Mouse (Mus musculus) midbrain, embryonic 15.5 days (tissue): ENCODE data around the gene Icam5. TPM values are rescaled to one million over a fixed set of nuclear protein-coding genes. Genes with fewer than 3 reads are reported as not detected.

Experiments used
- ATAC-seq: fragments of 200-750 bp; cut with Nextera tagmentation; replicated peaks from 2 replicates; pipeline ENCODE4 v1.8.0; 2017; ENCODE audit warnings: moderate TSS enrichment
- H3K27ac ChIP-seq: fragments of 300-500 bp; sonication (generic); 2 replicates; pipeline ENCODE4 v1.5.1; 2015; ENCODE audit warnings: mild to moderate bottlenecking, inconsistent platforms
- H3K27me3 ChIP-seq: fragments of 300-500 bp; sonication (generic); replicated peaks from 2 replicates; pipeline ENCODE4 v1.6.1; 2015; ENCODE audit warnings: inconsistent platforms
- H3K36me3 ChIP-seq: fragments of 300-500 bp; sonication (generic); replicated peaks from 2 replicates; pipeline ENCODE4 v1.6.1; 2015; ENCODE audit warnings: inconsistent platforms
- H3K4me1 ChIP-seq: fragments of 300-500 bp; sonication (generic); 2 replicates; pipeline ENCODE4 v1.6.1; 2015; ENCODE audit warnings: inconsistent platforms
- H3K4me2 ChIP-seq: fragments of 300-500 bp; sonication (generic); 2 replicates; pipeline ENCODE4 v1.6.1; 2015; ENCODE audit warnings: inconsistent platforms, mild to moderate bottlenecking, moderate library complexity
- H3K4me3 ChIP-seq: fragments of 300-500 bp; sonication (generic); 2 replicates; pipeline ENCODE4 v1.5.1; 2015; ENCODE audit warnings: mild to moderate bottlenecking, inconsistent platforms
- H3K9ac ChIP-seq: fragments of 300-500 bp; sonication (generic); 2 replicates; pipeline ENCODE4 v1.6.1; 2015; ENCODE audit warnings: mild to moderate bottlenecking, inconsistent platforms
- H3K9me3 ChIP-seq: fragments of 300-500 bp; sonication (generic); 2 replicates; pipeline ENCODE4 v1.6.1; 2016; ENCODE audit warnings: inconsistent platforms
- WGBS: fragments of 180-500 bp; shearing (Covaris S2); methylation state at CpG from one replicate; pipeline ENCODE4 v1.1.7; 2015; ENCODE audit warnings: mixed read lengths; 5-methylcytosine and 5-hydroxymethylcytosine counted together
- polyA plus RNA-seq: library from polyadenylated mRNA; unstranded; fragments of >200 nt; fragmentation: Nextera tagmentation; extraction: Ambion mirVana; gene quantifications from 2 replicates; pipeline ENCODE4 v1.2.1, GENCODE M21; 2015

Gene Icam5
- polyA plus RNA-seq, 1 experiment from 2014 or later, result 1.8 TPM

- ATAC-seq, result no peak
- Histone ChIP-seq H3K27me3 (peaks cover 52% of the 10 kb centered on the region), H3K9me3 (no peaks in the 10 kb centered on the region), H3K4me1 (0 out of 2 replicates have a peak, but pooled peaks cover 2% of the 10 kb centered on the region), H3K36me3 (no peaks in the 10 kb centered on the region), H3K27ac (no peak within 1 kb of the TSS), H3K9ac (no peak within 1 kb of the TSS; the same call in 1 of the 2 replicates), H3K4me3 (peak within 1 kb of the TSS; percentile 3; the same call in 1 of the 2 replicates), H3K4me2 (peak within 1 kb of the TSS; percentile 26)
- 1% methylated on average over 30 of the region's 30 CpGs for WGBS
Measured at GRCm38 (mm10) chr9:21015571-21016130, 16.2 kb upstream of the Icam5 start, which contains the start of gene Icam1. Gene Icam1, plus strand, starts transcription at chr9:21015985.

- Histone ChIP-seq H3K4me1 (0 out of 2 replicates have a peak, but pooled peaks cover 2% of the 10 kb centered on the region), H3K4me2 (no peak overlapping the region), H3K36me3 (no peaks in the 10 kb centered on the region), H3K9ac (no peak overlapping the region), H3K9me3 (no peaks in the 10 kb centered on the region), H3K27ac (no peak overlapping the region), H3K27me3 (peaks cover 55% of the 10 kb centered on the region), H3K4me3 (no peak overlapping the region)
- ATAC-seq, result no peak
- 6% methylated on average over 16 of the region's 17 CpGs for WGBS
Measured at GRCm38 (mm10) chr9:21016331-21017176, 15.3 kb upstream of the Icam5 start.

- H3K27me3 ChIP-seq, result peaks cover 55% of the 10 kb centered on the region
Measured at GRCm38 (mm10) chr9:21017177-21017575, 14.7 kb upstream of the Icam5 start.

GRCm38 (mm10) chr9:21018600-21018999 lies 13.3 kb upstream of the Icam5 start:
- no peak overlapping the region for H3K27ac ChIP-seq
- H3K9me3 ChIP-seq, result no peaks in the 10 kb centered on the region
- 78% methylated on average over 2 of the region's 2 CpGs for WGBS
- no peak overlapping the region for H3K4me2 ChIP-seq
- 0 out of 2 replicates have a peak, but pooled peaks cover 2% of the 10 kb centered on the region for H3K4me1 ChIP-seq
- no peak overlapping the region for H3K9ac ChIP-seq
- peaks cover 55% of the 10 kb centered on the region for H3K27me3 ChIP-seq
- no peak overlapping the region for H3K4me3 ChIP-seq
- H3K36me3 ChIP-seq, result no peaks in the 10 kb centered on the region
- ATAC-seq, result no peak

More at GRCm38 (mm10) chr9:21017177-21017575, 14.7 kb upstream of the Icam5 start:
- no peak overlapping the region for H3K4me3 ChIP-seq
- no peak overlapping the region for H3K9ac ChIP-seq
- ATAC-seq, result no peak
- 31% methylated on average over 4 of the region's 4 CpGs for WGBS
- H3K27ac ChIP-seq, result no peak overlapping the region
- H3K4me1 ChIP-seq, result 0 out of 2 replicates have a peak, but pooled peaks cover 2% of the 10 kb centered on the region
- no peaks in the 10 kb centered on the region for H3K9me3 ChIP-seq
- no peaks in the 10 kb centered on the region for H3K36me3 ChIP-seq
- H3K4me2 ChIP-seq, result no peak overlapping the region

- Histone ChIP-seq H3K27me3 (peaks cover 34% of the 10 kb centered on the region), H3K4me3 (no peak overlapping the region)
- WGBS, result 78% methylated on average over 3 of the region's 3 CpGs
Measured at GRCm38 (mm10) chr9:21021363-21021762, 10.5 kb upstream of the Icam5 start.

GRCm38 (mm10) chr9:21022288-21022687 lies 9.6 kb upstream of the Icam5 start:
- no peaks in the 10 kb centered on the region for H3K4me1 ChIP-seq
- no peak overlapping the region for H3K4me2 ChIP-seq
- 71% methylated on average over 6 of the region's 6 CpGs for WGBS
- ATAC-seq, result no peak
- no peak overlapping the region for H3K27ac ChIP-seq
- H3K36me3 ChIP-seq, result no peaks in the 10 kb centered on the region
- no peak overlapping the region for H3K9ac ChIP-seq
- no peaks in the 10 kb centered on the region for H3K9me3 ChIP-seq
- no peak overlapping the region for H3K4me3 ChIP-seq
- H3K27me3 ChIP-seq, result peaks cover 26% of the 10 kb centered on the region

More at GRCm38 (mm10) chr9:21021363-21021762, 10.5 kb upstream of the Icam5 start:
- H3K9me3 ChIP-seq, result no peaks in the 10 kb centered on the region
- ATAC-seq, result no peak
- no peak overlapping the region for H3K27ac ChIP-seq
- no peak overlapping the region for H3K9ac ChIP-seq
- no peaks in the 10 kb centered on the region for H3K36me3 ChIP-seq
- no peak overlapping the region for H3K4me2 ChIP-seq
- no peaks in the 10 kb centered on the region for H3K4me1 ChIP-seq

- no peak for ATAC-seq
- no peaks in the 10 kb centered on the region for H3K36me3 ChIP-seq
- 87% methylated on average over 1 of the region's 1 CpGs for WGBS
- peaks cover 26% of the 10 kb centered on the region for H3K27me3 ChIP-seq
- no peak overlapping the region for H3K9ac ChIP-seq
- H3K4me3 ChIP-seq, result no peak overlapping the region
- no peaks in the 10 kb centered on the region for H3K9me3 ChIP-seq
- no peaks in the 10 kb centered on the region for H3K4me1 ChIP-seq
- no peak overlapping the region for H3K4me2 ChIP-seq
- no peak overlapping the region for H3K27ac ChIP-seq
Measured at GRCm38 (mm10) chr9:21022726-21023125, 9.1 kb upstream of the Icam5 start.

- ATAC-seq, result no peak
- H3K27me3 ChIP-seq, result peaks cover 38% of the 10 kb centered on the region
Measured at GRCm38 (mm10) chr9:21025258-21025810, 6.5 kb upstream of the Icam5 start.

GRCm38 (mm10) chr9:21026849-21027248 lies 5.0 kb upstream of the Icam5 start:
- Histone ChIP-seq H3K9ac (no peak overlapping the region), H3K9me3 (no peaks in the 10 kb centered on the region), H3K27me3 (peaks cover 42% of the 10 kb centered on the region), H3K4me1 (peaks cover 28% of the 10 kb centered on the region), H3K4me3 (no peak overlapping the region), H3K4me2 (no peak overlapping the region), H3K36me3 (no peaks in the 10 kb centered on the region), H3K27ac (no peak overlapping the region)
- ATAC-seq, result no peak
- WGBS, result 81% methylated on average over 12 of the region's 12 CpGs

More at GRCm38 (mm10) chr9:21025258-21025810, 6.5 kb upstream of the Icam5 start:
- Histone ChIP-seq H3K4me3 (no peak overlapping the region), H3K36me3 (no peaks in the 10 kb centered on the region), H3K9me3 (no peaks in the 10 kb centered on the region), H3K4me2 (no peak overlapping the region), H3K9ac (no peak overlapping the region), H3K27ac (no peak overlapping the region), H3K4me1 (peaks cover 13% of the 10 kb centered on the region)
- 73% methylated on average over 19 of the region's 19 CpGs for whole genome bisulfite sequencing

- H3K4me3 ChIP-seq, result no peak overlapping the region
- H3K27ac ChIP-seq, result no peak overlapping the region
- peaks cover 52% of the 10 kb centered on the region for H3K27me3 ChIP-seq
- no peak for ATAC-seq
- no peak overlapping the region for H3K4me2 ChIP-seq
- no peaks in the 10 kb centered on the region for H3K9me3 ChIP-seq
- peaks cover 38% of the 10 kb centered on the region for H3K4me1 ChIP-seq
- WGBS, result 49% methylated on average over 8 of the region's 8 CpGs
- H3K36me3 ChIP-seq, result no peaks in the 10 kb centered on the region
- no peak overlapping the region for H3K9ac ChIP-seq
Measured at GRCm38 (mm10) chr9:21027774-21028290, 4.0 kb upstream of the Icam5 start.

- no peak overlapping the region for H3K27ac ChIP-seq
- H3K9me3 ChIP-seq, result no peaks in the 10 kb centered on the region
- peaks cover 60% of the 10 kb centered on the region for H3K27me3 ChIP-seq
- H3K9ac ChIP-seq, result no peak overlapping the region
- ATAC-seq, result no peak
- 77% methylated on average over 6 of the region's 6 CpGs for WGBS
- peaks cover 46% of the 10 kb centered on the region for H3K4me1 ChIP-seq
- H3K4me2 ChIP-seq, result no peak overlapping the region
- H3K36me3 ChIP-seq, result no peaks in the 10 kb centered on the region
- H3K4me3 ChIP-seq, result no peak overlapping the region
Measured at GRCm38 (mm10) chr9:21028560-21029110, 3.2 kb upstream of the Icam5 start.
